Mouse (Mus musculus): ENCODE data around the gene Arhgap19. TPM values are rescaled to one million over a fixed set of nuclear protein-coding genes. Genes with fewer than 3 reads are reported as not detected.

Arhgap19 gene
- polyA plus RNA-seq, 1 experiment from 2014 or later = 40.9 TPM

GRCm38 (mm10) chr19:41792934-41793486, 8.8 kb downstream of the Arhgap19 start:
- Histone ChIP-seq H3K27ac (ENCODE audit: low read depth) (no peak overlapping the region), H3K4me3 (ENCODE audit: low read depth, low read length) (no peak overlapping the region), H3K4me2 (no peak overlapping the region), H3K27me3 (ENCODE audit: insufficient read depth, low read length) (no peaks in the 10 kb centered on the region), H3K36me3 (ENCODE audit: insufficient read depth) (peaks cover 16% of the 10 kb centered on the region; the same call in 1 of the 2 replicates), H3K4me1 (ENCODE audit: insufficient read depth) (no peaks in the 10 kb centered on the region), H3K9ac (no peak overlapping the region), H3K9me3 (ENCODE audit: low read depth, low read length) (no peaks in the 10 kb centered on the region)
- no peak for DNase-seq
- TF ChIP-seq CTCF (IDR thresholded peaks at IDR 0.05; ENCODE audit: low read depth) = no peak
- WGBS = 69% methylated on average over 1 of the region's 1 CpGs
- ATAC-seq (ENCODE audit: insufficient read depth) = no peak

- Histone ChIP-seq H3K27me3 (ENCODE audit: insufficient read depth, low read length) (no peaks in the 10 kb centered on the region), H3K9ac (no peak overlapping the region), H3K27ac (ENCODE audit: low read depth) (no peak overlapping the region), H3K9me3 (ENCODE audit: low read depth, low read length) (no peaks in the 10 kb centered on the region), H3K4me2 (no peak overlapping the region), H3K4me1 (ENCODE audit: insufficient read depth) (no peaks in the 10 kb centered on the region), H3K36me3 (ENCODE audit: insufficient read depth) (peaks cover 27% of the 10 kb centered on the region), H3K4me3 (ENCODE audit: low read depth, low read length) (no peak overlapping the region)
- 93% methylated on average over 2 of the region's 2 CpGs for WGBS
- no peak for ATAC-seq (ENCODE audit: insufficient read depth)
- DNase-seq = no peak
- TF ChIP-seq CTCF (IDR thresholded peaks at IDR 0.05; ENCODE audit: low read depth) = peak; percentile 43
Measured at GRCm38 (mm10) chr19:41791384-41791783, 10.5 kb downstream of the Arhgap19 start.

DNA sequence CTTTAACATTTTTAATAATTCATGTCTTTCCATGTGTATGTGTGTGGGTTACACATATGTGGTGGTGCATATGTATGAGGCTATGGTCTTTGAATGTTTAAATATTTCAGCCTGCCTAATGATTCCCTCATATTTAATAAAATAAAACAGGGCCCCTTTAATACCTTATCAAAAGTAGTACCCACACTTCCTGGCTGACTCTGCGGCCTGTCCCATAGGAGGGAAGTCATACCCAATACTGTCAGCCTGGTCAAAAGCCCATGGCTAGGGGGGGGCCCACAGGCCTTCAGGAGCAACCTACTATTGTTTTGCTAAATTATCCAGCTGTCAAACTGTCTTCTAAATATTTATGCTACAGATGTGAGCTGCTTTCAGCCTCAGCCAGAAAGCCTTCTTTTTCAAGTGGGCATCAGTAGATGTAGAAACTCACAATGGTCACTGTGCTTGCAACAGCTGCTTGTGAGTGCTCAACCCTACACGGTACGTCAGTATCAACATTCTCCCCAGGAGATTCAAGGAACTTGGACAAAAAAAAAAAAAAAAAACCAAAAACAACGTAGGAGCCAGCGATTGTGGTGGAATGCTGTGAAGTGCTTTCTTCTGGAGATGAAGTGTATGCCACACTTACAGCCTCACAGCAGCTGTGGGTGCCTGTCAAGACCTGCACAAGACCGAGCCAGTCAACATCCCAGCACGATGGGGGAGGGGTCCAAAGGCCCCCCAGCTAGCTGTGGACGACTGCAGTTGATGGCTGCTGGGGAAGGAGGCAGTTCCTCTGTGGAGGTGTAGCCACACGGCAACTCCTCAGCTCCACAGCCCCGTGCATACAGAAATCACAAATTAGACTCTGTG, 12.5 kb downstream of the Arhgap19 start:
- H3K4me1 ChIP-seq (ENCODE audit: insufficient read depth) = no peaks in the 10 kb centered on the region
- 43% methylated on average over 10 of the region's 10 CpGs for WGBS
- no peak for TF ChIP-seq CTCF (IDR thresholded peaks at IDR 0.05; ENCODE audit: low read depth)
- H3K4me3 ChIP-seq (ENCODE audit: low read depth, low read length) = no peak overlapping the region
- peaks cover 41% of the 10 kb centered on the region for H3K36me3 ChIP-seq (ENCODE audit: insufficient read depth)
- H3K9me3 ChIP-seq (ENCODE audit: low read depth, low read length) = no peaks in the 10 kb centered on the region
- H3K9ac ChIP-seq = no peak overlapping the region
- ATAC-seq (ENCODE audit: insufficient read depth) = no peak
- H3K4me2 ChIP-seq = no peak overlapping the region
- H3K27me3 ChIP-seq (ENCODE audit: insufficient read depth, low read length) = no peaks in the 10 kb centered on the region
- H3K27ac ChIP-seq (ENCODE audit: low read depth) = no peak overlapping the region
- no peak for DNase-seq

DNA sequence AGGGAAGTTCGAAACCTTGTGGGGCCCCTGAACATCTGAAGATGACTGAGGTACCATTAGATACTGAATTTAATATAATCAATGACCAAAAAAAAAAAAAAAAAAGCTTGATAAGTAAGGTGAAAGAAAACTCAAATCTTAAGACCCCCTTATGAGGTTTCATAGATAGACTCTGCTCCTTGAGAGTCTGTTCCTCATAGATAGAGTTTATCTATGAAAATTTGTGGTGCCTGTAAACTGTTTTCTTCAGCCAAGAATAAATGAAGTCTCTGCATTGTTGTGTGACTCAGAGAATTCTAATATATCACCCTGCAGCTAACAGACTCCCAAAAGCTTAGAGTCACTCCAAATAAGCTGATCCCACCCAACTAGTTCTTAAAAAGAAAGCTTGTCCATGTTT, 15.0 kb downstream of the Arhgap19 start:
- DNase-seq (no peak), ATAC-seq (ENCODE audit: insufficient read depth) (no peak)
- H3K9me3 ChIP-seq (ENCODE audit: low read depth, low read length) = no peaks in the 10 kb centered on the region
- TF ChIP-seq CTCF (IDR thresholded peaks at IDR 0.05; ENCODE audit: low read depth) = no peak
- H3K36me3 ChIP-seq (ENCODE audit: insufficient read depth) = peaks cover 59% of the 10 kb centered on the region
- no peak overlapping the region for H3K4me3 ChIP-seq (ENCODE audit: low read depth, low read length)
- H3K27me3 ChIP-seq (ENCODE audit: insufficient read depth, low read length) = no peaks in the 10 kb centered on the region
- no peak overlapping the region for H3K4me2 ChIP-seq
- no peak overlapping the region for H3K9ac ChIP-seq
- no peak overlapping the region for H3K27ac ChIP-seq (ENCODE audit: low read depth)
- no peaks in the 10 kb centered on the region for H3K4me1 ChIP-seq (ENCODE audit: insufficient read depth)
- 82% methylated on average over 1 of the region's 1 CpGs for WGBS

DNA sequence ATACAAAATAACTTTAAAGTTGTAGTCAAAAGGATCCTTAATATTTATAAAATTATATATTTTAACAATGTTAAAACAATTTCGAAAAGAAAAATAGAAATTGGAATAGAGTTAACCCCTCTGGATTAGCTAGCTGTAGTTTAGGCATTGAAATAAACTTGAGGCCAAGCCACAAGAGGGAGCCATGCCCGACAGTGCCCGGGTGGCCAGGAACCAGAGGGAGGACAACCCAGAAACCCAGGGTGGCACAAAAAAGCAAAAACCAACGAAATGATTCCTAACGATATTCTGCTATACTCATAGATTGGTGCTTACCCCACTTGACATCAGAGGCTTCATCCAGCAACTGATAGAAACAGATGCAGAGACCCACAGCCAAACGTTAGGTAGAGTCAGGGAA, 24.3 kb downstream of the Arhgap19 start:
- Histone ChIP-seq H3K9me3 (ENCODE audit: low read depth, low read length) (no peaks in the 10 kb centered on the region), H3K27ac (ENCODE audit: low read depth) (no peak overlapping the region), H3K4me1 (ENCODE audit: insufficient read depth) (no peaks in the 10 kb centered on the region), H3K27me3 (ENCODE audit: insufficient read depth, low read length) (no peaks in the 10 kb centered on the region), H3K4me2 (no peak overlapping the region), H3K36me3 (ENCODE audit: insufficient read depth) (peaks cover 85% of the 10 kb centered on the region), H3K9ac (no peak overlapping the region), H3K4me3 (ENCODE audit: low read depth, low read length) (no peak overlapping the region)
- ATAC-seq (ENCODE audit: insufficient read depth) (no peak), DNase-seq (no peak)
- TF ChIP-seq CTCF (IDR thresholded peaks at IDR 0.05; ENCODE audit: low read depth) = peak; percentile 16; the same call in 1 of the 2 replicates
- 85% methylated on average over 6 of the region's 6 CpGs for WGBS

DNA sequence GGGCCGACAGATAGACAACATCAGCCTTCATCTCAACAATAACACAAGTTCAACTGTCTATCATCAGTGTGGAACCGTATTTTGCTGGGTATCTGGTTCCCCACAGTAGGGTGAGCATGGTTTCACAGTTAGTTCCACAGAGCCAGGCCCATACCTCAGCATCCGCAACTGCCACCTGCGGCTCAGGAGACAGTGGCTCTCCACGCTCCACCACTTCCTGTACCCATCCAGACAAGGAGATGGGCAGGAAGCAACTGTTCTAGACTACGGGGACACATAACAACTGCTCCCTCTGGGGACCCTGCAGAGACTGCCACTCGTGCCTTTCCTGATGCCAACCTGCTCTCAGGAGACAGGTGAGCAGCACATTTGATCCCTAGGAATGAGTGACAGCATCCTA, 33.1 kb downstream of the Arhgap19 start:
- TF ChIP-seq CTCF (IDR thresholded peaks at IDR 0.05; ENCODE audit: low read depth) = no peak
- H3K4me3 ChIP-seq (ENCODE audit: low read depth, low read length) = no peak overlapping the region
- no peaks in the 10 kb centered on the region for H3K9me3 ChIP-seq (ENCODE audit: low read depth, low read length)
- H3K27me3 ChIP-seq (ENCODE audit: insufficient read depth, low read length) = no peaks in the 10 kb centered on the region
- 86% methylated on average over 7 of the region's 7 CpGs for WGBS
- no peak overlapping the region for H3K27ac ChIP-seq (ENCODE audit: low read depth)
- H3K36me3 ChIP-seq (ENCODE audit: insufficient read depth) = peaks cover 52% of the 10 kb centered on the region
- no peak overlapping the region for H3K4me2 ChIP-seq
- H3K9ac ChIP-seq = no peak overlapping the region
- H3K4me1 ChIP-seq (ENCODE audit: insufficient read depth) = no peaks in the 10 kb centered on the region
- no peak for ATAC-seq (ENCODE audit: insufficient read depth)
- no peak for DNase-seq

DNA sequence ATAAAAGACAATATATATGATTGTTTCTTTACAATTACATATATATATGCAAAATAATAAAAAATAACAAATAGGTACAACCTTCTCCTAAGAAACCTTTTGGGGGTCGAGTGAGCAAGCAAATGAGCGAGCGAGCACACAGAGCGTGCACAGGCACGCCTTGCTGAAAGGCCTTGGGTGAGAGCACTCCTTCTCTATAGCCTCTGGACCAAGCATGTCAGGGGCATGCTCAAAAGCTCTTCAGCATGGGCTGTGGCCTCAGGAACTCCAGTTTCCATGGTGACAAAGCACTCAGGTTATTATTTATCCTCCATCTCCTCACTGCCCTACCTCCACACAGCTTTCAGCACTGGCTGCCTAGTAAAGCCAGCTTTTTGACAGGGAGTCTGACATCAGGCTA, 35.2 kb downstream of the Arhgap19 start:
- DNase-seq (peak; percentile 67), ATAC-seq (ENCODE audit: insufficient read depth) (peak; percentile 75)
- no peaks in the 10 kb centered on the region for H3K9me3 ChIP-seq (ENCODE audit: low read depth, low read length)
- no peak overlapping the region for H3K4me2 ChIP-seq
- H3K27me3 ChIP-seq (ENCODE audit: insufficient read depth, low read length) = no peaks in the 10 kb centered on the region
- TF ChIP-seq CTCF (IDR thresholded peaks at IDR 0.05; ENCODE audit: low read depth) = no peak
- peaks cover 36% of the 10 kb centered on the region; the same call in 1 of the 2 replicates for H3K36me3 ChIP-seq (ENCODE audit: insufficient read depth)
- WGBS = 69% methylated on average over 5 of the region's 5 CpGs
- no peaks in the 10 kb centered on the region for H3K4me1 ChIP-seq (ENCODE audit: insufficient read depth)
- H3K9ac ChIP-seq = no peak overlapping the region
- H3K4me3 ChIP-seq (ENCODE audit: low read depth, low read length) = no peak overlapping the region
- H3K27ac ChIP-seq (ENCODE audit: low read depth) = no peak overlapping the region

Data from lung, embryonic 14.5 days (tissue).